Mouse (Mus musculus): ENCODE results near the gene Dcdc2b.

Dcdc2b gene

GRCm38 (mm10) chr4:129620419-129621282 lies 6.6 kb upstream of the Dcdc2b start:
- no peak for DNase-seq

- peak; percentile 97 for DNase-seq
Measured at GRCm38 (mm10) chr4:129618786-129619691, 5.0 kb upstream of the Dcdc2b start, which contains the start of gene Iqcc. TSS of gene Iqcc (minus strand) at chr4:129619099.

GRCm38 (mm10) chr4:129618031-129618430 lies 4.0 kb upstream of the Dcdc2b start:
- no peak for DNase-seq

GRCm38 (mm10) chr4:129617121-129617641 lies 3.1 kb upstream of the Dcdc2b start:
- DNase-seq, result no peak

GRCm38 (mm10) chr4:129616631-129617030 lies 2.6 kb upstream of the Dcdc2b start:
- DNase-seq, result no peak

GRCm38 (mm10) chr4:129615801-129616290 lies 1.8 kb upstream of the Dcdc2b start:
- no peak for DNase-seq

GRCm38 (mm10) chr4:129610472-129610871 lies 3.6 kb downstream of the Dcdc2b start:
- DNase-seq, result no peak

GRCm38 (mm10) chr4:129610026-129610425 lies 4.0 kb downstream of the Dcdc2b start:
- no peak for DNase-seq

GRCm38 (mm10) chr4:129609139-129609631 lies 4.9 kb downstream of the Dcdc2b start:
- DNase-seq, result no peak

GRCm38 (mm10) chr4:129608426-129609025 lies 5.5 kb downstream of the Dcdc2b start:
- DNase-seq, result peak; percentile 87

- DNase-seq, result peak; percentile 90
Measured at GRCm38 (mm10) chr4:129600233-129601158, 13.6 kb downstream of the Dcdc2b start, which contains the start of the genes Eif3i and Tmem234. TSS of gene Eif3i (minus strand) at chr4:129600648. TSS of gene Tmem234 (plus strand) at chr4:129600668.

- no peak for DNase-seq
Measured at GRCm38 (mm10) chr4:129588865-129589264, 25.2 kb downstream of the Dcdc2b start.

- peak; percentile 41 for DNase-seq
Measured at GRCm38 (mm10) chr4:129586943-129587342, 27.1 kb downstream of the Dcdc2b start.

GRCm38 (mm10) chr4:129585773-129586172 lies 28.3 kb downstream of the Dcdc2b start:
- DNase-seq, result no peak

- peak; percentile 92 for DNase-seq
Measured at GRCm38 (mm10) chr4:129584884-129585608, 29.0 kb downstream of the Dcdc2b start.

GRCm38 (mm10) chr4:129584370-129584769 lies 29.7 kb downstream of the Dcdc2b start:
- no peak for DNase-seq

- DNase-seq, result no peak
Measured at GRCm38 (mm10) chr4:129582251-129582650, 31.8 kb downstream of the Dcdc2b start.

- DNase-seq, result peak; percentile 21
Measured at GRCm38 (mm10) chr4:129580347-129580746, 33.7 kb downstream of the Dcdc2b start.

GRCm38 (mm10) chr4:129578466-129578865 lies 35.6 kb downstream of the Dcdc2b start, which contains the start of gene Fam167b:
TSS of gene Fam167b (minus strand) at chr4:129578549.
- peak; percentile 81 for DNase-seq

GRCm38 (mm10) chr4:129577688-129578087 lies 36.4 kb downstream of the Dcdc2b start:
- DNase-seq, result no peak

All from kidney, postnatal 14 days (tissue).